Mouse (Mus musculus): ENCODE measurements around the gene Cfap97. TPM values are rescaled to one million over a fixed set of nuclear protein-coding genes. Genes with fewer than 3 reads are reported as not detected.

Gene Cfap97
- total RNA-seq (2023): 1 to 10 TPM; 7.5 to 7.6 TPM

DNA sequence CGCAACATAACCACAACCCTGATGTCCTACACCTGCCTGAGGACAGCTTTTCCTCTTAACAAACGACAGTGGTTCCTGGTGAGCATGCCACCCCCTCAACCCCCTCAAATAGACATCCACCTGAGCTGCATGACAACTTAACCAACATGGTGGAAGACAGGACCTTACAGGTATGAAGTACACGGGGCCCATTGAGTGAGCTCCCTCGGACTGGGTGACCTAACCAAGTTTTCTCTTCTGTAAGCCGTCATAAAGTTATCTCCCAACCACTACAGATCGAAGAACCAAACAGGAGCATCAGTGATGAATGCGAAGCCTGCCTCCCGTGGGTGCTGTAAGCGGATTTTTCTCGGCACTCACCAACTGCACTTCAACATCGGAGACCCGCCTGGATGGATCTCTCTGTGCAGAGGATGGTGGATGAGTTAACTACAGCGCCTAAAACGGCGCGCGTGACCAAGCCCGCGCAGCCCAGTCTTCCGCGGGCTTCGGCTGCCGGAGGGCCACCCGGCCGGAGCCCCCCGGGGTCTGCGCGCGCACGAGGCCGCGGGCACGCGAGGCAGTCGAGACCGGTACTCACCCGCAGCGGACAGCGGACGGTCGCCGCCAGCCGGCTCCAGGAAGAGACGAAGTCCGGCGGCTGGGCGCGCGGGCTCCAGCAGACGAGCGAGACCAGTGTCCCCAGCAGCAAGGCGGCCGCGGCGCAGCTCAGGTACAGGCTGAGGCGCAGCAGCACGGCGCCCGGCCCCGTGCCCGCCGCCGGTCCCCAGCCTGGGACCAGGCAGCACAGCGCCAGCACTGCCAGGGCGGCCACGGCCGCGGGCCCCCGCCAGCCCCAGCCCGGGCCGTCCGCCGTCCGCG is at the start of gene Cfap97:
TSS of gene Cfap97 (plus strand) at position 570 of the 861 bp plus-strand sequence.

DNA sequence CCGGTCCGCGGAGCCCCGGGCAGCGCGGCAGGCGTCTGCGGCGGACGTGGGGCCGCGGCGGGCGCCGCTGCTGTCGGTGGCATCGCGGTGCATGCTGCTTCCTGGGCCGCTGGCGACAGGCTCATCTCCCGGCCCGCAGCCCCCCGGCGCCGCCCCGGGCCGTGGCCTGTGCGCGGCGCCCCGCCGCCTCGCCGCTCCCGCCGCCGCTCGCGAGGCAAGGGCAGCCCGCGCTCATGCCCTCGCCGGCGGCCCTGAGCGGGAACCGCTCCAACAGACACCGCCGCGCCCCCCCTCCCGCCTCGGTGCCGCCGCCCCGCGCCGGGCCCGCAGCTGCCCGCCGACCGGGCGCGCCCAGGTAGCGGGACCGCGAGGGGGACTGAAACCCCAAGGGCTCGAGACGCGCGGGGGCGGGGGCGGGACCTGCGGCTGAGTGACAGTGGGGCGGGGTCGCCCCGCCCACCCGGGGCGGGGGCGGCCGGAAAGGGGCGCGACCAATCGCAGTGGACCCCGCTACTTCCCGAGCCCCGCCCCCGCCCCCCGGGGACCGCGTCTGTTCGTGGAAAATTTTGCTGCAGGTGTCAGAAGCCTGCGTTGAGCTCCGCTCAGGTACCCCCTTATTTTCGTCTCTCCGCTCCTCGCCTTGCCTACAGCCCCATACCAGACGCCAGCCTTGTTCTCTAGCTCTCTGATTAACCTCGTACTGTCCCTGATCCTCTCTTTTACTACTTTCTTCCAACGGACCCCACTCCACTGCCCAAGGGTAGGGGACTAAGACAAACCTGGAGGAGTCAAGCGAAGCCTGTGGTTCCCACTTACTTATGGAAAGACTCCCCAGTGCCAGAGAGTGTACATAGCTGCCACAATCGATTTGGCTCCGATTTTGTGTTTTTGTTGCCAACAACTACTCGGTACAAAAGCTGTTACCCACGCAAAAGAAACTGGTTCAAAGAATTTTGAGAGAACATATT is 777 bp downstream of the Cfap97 start, which contains the start of gene Snx25:
TSS of gene Snx25 (minus strand) at position 96 of the 968 bp plus-strand sequence.

DNA sequence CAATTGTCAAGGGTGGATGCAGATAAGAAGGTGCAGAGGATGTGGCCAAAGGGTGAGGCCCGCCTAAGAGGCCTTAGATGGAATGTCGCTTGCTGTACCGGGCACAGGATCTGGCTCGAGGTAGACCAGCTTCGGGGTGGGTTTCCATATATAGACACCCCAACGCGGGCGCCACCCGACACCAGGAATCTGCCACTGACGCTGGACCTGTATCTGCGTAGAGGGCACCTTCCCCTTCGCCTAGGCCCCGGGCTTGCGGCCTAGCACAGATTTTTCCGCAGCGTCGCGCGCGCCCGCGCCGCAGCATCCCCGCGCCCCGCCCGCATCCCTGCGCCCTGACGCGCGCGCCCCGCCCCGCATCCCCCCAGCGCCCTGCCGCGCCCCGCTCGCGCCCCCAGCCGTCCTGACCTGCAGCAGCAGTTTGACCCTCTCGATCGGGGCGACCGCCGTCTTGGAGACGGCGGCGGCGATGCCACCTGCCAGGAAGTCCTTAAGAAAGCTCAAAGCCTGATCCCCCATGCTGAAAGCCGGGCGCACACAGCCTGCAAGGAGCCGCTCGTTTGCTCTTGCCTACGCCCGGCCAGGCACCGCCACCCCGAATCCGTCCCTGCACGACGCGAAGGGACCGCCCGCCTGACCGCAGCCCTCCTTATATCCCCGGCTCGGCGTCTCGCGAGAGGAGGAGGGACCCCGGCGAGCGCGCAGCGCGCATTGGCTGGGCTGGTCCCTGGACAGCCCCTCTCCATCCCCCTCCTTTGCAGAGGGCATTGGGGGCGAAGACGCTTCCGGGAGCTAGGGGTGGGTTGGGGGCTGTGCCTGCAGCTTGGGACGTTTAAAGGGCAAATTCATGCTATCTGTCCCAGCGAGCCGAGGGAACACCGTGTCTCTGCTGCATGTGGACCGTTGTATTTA is 59.1 kb downstream of the Cfap97 start, which contains the start of gene Slc25a4:
TSS of gene Slc25a4 (minus strand) at position 881 of the 912 bp plus-strand sequence.

Other genes starting within 250 kb of the Cfap97 start
- not detected for gene Ccdc110, start 217.2 kb upstream of the Cfap97 start, total RNA-seq (2023)
- gene 1700029J07Rik, start 176.5 kb upstream of the Cfap97 start, total RNA-seq (2023): under 1 TPM; 0.13 to 0.35 TPM
- gene Ufsp2, start 176.2 kb upstream of the Cfap97 start, total RNA-seq (2023): 10 to 100 TPM; 26.1 to 30.6 TPM
- under 1 TPM in 1 of 2 experiments, not detected in 1; 0.22 TPM for gene Lrp2bp, start 152.5 kb upstream of the Cfap97 start, total RNA-seq (2023)
- 1 to 10 TPM; 1.0 to 1.3 TPM for gene Ankrd37, start 146.1 kb upstream of the Cfap97 start, total RNA-seq (2023)
- gene Snx25, start 388 bp downstream of the Cfap97 start, total RNA-seq (2023): 1 to 10 TPM; 5.8 to 6.2 TPM
- 10 to 100 TPM; 21.1 to 21.7 TPM for gene Slc25a4, start 59.5 kb downstream of the Cfap97 start, total RNA-seq (2023)
- gene Helt, start 142.9 kb downstream of the Cfap97 start, total RNA-seq (2023): not detected